Mouse (Mus musculus) hematopoietic stem cell, adult 5-6 weeks (primary cell): ENCODE data around the gene Neu2. TPM values are rescaled to one million over a fixed set of nuclear protein-coding genes. Genes with fewer than 3 reads are reported as not detected.
A peak's percentile ranks its signal among the peaks of the same experiment; 100 is the strongest.
"Not testable (repeated sequence)": the region's sequence is repeated elsewhere in the genome, so short reads cannot be mapped to it uniquely, and the experiment has no call there.

Experiments
- ATAC-seq, 2 experiments: fragments of 125-278 bp in 1 of 2; replicated peaks in 1 of 2; 2 replicates each; pipeline ENCODE4 v1.8.0; 2016 to 2017; ENCODE audit warnings: inconsistent platforms in 2 of 2, mild to moderate bottlenecking in 2 of 2, moderate number of reproducible peaks in 2 of 2, low read depth in 1 of 2, moderate TSS enrichment in 1 of 2; ENCODE audit not compliant: low FRiP score in 2 of 2, poor library complexity in 2 of 2, severe bottlenecking in 2 of 2, insufficient read depth in 1 of 2, low TSS enrichment in 1 of 2
- total RNA-seq: library from RNA; stranded (forward); fragments of 172-1452, 232-1000 nt; gene quantifications from 2 replicates; pipeline ENCODE4 v1.2.3, GENCODE M21; 2017

The Neu2 gene
- not detected in 2 replicates for total RNA-seq

DNA sequence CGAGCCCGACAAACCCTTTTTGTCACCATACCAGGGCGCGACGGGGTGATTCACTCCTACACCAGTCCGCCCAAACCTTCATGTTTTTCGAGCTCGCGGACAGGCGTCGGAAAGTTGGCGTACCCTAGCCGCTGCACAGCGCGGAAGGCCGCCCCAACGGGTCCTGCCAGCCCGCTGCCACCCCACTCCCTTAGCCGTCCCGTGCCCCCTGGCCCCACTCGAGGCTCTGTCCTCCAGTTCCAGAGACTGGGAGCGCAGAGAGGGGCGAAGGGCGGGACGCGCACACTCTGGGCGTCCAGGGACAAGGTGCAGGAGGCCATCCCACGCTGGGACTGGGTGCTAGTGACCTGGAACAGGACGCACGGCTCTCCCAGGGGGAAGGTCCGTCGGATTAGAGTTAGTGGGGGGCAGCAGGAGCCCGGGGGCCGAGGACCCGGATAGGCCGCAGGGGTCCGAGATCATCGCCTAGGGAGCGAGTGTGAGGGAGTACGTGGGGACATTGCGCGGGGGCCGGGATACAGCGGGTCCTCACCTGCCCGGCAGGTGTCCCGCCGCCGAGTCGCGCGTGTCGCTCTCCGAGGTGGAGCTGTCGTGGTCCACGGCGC lies at the start of gene Neu2:
TSS of gene Neu2 (plus strand) at position 329 of the 605 bp plus-strand sequence.
- ATAC-seq = peak; percentile 12 to 29; a peak in 2 of 4 replicates

DNA sequence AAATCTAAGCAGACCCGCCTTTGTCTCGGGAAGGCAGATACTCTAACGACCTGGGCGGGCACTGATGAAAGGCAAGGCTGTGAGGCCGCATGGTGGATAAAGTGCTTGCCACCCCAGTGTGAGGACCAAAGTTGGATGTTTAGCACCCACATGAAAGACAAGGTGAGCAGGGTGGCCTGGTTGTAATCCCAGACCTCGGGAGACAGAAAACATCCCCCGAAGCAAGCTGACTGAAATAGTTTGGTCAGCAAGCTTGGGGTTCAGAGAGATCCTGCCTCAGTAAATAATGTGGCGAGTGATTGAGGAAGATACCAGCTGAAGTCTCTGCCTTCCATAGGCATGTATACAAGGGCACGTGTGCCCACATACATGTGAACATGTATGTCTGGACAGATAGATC lies 42.2 kb upstream of the Neu2 start:
- no peak for ATAC-seq

DNA sequence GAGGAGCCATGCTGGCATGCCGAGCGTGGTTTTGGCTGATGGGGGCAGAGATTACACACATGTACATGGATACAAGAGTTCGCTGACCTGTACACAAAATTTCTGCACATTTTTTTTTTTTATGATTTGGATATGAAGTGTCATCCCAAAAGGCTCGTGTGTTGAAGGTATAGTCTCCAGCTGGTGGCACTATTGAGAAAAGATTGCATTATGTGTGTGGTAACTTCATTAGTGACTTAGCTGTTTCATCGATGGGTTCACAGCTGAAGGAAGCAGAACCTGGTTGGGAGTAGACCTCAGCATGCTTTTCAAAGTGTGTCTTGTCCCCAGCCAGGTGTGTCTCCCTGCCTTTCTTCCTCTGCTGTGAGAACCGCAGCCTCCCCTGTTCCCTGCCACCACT lies 41.4 kb upstream of the Neu2 start:
- peak; percentile 45 to 62 for ATAC-seq

DNA sequence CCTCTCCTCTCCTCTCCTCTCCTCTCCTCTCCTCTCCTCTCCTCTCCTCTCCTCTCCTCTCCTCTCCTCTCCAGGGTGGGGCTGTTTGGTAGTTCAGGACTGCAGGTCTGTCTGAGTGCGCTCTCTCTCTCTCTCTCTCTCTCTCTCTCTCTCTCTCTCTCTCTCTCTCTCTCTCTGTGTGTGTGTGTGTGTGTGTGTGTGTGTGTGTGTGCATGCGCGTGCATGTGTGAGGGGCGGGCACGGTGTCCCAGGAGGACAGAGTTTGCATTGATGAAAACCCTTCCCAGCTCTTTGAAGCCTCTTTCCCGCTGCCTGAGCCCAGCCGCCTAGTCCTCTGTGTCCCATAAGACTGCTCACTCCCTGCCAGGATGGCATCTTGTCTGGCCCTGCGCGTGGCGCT lies 39.7 kb upstream of the Neu2 start, which contains the start of gene Snorc:
TSS of gene Snorc (plus strand) at position 301 of the 400 bp plus-strand sequence.
- ATAC-seq = not testable (repeated sequence)

DNA sequence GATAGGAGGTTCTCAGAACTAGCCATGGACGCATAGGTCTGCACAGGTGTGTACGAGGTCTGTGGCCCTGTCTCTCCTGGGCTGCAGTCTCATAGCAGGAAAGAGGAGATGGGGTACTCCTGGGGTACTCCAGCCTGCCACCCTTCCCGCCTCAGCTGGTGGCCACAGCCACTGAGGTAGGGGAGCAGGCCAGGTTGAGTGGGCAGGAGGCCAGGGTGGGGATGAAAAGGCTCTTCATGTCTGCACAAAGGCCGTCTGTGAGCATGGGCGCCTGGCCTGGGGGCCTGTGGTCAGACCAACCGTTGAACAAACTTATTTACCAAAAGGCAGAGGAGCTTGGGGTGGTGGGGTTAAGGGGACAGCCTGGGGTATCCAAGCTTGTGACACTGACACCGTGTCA lies 37.8 kb upstream of the Neu2 start:
- ATAC-seq = no peak

DNA sequence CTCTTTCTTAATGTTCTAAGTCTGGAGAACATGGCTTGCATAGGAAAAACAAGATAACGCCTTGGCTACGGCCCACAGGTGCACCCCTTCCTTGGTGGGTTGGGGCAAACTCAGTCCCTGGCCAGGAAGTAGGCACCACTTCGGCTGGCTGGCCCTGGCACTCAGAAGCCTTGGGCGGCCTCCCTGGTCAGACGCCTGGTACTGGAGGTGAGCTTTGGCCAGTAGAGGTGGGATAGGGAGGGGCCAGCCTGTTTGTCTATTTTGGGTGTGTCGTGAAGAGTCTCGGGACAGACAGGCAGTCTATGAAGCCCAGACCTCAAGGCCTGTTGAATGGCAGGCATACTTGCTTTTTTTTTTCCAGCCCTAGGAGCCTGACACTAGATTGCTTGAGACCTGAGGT lies 37.1 kb upstream of the Neu2 start:
- ATAC-seq = no peak

DNA sequence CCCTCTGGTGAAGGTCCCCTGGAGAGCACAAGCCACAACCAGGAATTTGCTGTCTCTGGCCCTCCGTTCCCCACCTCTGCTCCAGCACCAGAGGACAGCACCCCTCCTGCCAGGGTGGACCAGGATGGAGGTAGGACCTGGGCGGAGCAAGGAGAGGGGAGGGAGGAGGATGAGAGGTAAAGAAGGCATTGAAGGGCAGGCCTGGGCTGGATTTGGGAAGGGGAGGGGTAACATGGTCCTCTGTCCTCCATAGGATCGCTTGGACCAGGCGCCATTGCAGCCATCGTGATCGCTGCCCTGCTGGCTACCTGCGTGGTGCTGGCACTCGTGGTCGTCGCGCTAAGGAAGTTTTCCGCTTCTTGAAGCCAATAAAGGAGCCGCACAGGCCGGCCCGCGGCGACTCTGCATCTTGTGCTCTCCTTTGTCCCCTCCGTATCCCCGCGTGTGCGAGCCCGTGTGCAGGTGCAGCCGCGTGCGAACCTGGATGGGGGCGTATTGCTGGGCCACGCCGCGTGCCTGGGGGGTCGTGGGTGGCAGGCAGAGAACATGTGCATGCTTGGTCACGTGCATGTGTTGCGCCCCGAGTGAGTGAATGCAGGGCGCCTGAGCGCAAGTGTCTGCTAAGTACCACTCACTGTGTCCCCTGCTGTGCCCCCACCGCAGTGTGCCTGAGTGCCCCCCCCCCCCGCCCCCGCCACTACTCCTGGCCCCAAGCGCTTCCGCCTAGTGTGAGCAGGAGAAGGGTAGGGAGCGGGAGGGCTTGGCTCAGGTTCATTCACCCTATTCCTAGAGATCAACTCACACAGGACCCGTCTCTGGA lies 34.4 kb upstream of the Neu2 start:
- ATAC-seq = no peak

DNA sequence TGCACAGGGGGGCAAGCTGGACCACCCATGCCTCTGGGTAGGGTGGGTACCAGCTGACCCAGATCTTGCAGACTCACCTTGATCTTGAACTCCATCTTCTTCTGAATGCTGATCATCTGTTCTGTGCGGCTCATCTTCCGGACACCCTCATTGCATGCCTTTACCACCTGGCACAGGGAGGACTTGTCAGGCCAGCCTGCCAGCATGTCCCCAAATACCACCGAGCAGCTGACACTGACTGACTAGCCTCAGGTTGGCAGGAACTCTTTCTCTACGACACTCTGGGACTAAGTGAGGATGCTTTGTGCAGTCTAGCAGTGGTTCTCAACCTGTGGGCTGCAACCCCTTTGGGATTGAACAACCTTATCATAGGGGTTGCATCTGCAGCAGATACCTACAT lies 27.1 kb upstream of the Neu2 start:
- no peak for ATAC-seq

DNA sequence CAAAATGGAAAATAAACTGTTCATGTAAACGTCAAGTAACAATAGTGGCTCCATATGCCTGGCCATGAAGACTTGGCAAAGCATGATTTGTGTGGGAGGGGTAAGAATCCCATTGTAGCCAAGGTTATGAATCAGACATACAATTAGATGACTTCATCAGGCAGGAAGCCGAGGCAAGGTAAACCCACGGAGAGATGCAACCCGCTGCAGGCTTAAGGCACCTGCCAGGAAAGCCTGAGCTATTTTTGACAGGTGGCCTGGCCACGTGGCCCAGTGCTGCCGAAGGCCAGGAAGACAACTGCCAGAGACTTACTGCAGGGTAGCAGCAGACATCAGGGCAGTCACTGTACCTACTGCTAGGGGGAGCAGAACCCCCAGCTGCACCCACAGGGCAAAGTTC lies 23.3 kb upstream of the Neu2 start:
- ATAC-seq = no peak

DNA sequence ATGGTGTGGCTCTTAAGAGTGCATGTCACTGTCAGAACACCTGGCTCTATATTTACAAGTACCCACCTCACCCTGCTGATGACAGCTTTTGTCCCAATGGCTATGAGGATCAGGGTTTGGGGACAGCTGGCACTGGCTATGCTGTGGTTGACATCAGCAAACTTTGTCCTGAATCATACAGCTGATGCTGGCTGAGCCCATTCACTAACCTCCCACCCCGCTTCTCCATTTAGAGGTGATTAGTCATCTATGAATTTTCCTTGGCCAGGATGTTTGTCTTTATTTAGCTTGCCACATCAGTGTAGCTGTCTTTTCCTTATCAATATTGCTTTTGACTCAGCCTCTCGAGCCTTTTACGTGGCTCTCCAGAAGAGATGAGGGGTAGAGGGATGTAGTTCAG lies 17.4 kb upstream of the Neu2 start:
- ATAC-seq = no peak

DNA sequence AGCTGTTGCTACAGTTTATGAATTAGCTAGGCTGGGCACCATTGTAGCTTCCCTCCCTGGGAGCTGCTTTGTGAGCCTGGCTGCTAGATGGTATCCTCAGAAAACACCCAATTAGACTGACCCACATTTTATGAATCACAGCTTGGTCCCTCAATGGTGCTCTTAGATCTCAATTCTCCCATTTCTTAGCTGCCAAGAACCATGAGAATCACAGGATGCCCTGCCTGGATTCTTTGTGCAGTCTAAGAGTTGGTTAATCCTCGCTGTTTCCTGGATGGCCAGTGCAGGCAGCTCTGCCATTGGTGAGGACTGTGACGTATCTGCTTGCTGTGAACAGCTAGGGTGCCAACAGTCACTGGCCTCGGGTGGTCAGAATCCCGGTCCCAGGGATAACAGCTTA lies 16.1 kb upstream of the Neu2 start:
- ATAC-seq = no peak

DNA sequence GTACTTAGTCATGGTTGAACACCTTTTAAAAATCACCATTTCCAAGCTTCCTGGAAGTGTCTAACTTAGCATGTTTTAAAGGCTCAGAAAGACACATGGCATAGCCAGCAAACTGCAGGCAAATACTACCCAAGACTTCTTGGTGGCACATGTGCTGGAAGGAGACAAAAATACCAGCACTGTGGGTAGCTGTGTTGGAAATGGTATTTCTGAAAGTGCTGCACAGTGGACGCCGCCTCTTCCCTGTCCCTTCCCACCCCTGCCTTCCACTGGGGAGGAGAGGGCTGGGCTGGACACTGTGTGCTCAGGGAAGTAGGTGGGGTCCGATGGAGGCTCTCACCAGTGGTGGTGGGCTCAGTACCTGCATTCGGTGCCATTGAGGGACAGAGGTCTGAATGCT lies 4.2 kb upstream of the Neu2 start:
- ATAC-seq = no peak

DNA sequence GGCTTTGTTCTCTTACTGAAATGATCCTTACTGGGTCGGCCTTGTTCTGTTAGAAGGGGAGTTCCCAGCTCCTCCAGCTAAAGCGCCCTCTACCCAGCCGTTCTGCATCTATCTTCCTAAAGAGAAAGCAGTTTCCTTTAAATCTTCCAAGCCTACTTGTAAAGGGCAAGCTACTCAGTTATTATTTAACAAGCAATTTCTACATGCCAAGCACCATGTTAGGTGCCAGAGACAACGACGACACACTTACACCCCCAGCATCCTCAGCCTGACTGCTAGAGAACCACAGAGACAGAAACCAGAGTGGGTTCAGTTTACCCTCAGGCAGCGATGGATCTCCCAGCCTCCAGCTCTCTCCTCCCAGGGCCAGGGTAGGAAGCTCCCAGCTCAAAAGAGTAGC lies 1.8 kb upstream of the Neu2 start:
- no peak for ATAC-seq

DNA sequence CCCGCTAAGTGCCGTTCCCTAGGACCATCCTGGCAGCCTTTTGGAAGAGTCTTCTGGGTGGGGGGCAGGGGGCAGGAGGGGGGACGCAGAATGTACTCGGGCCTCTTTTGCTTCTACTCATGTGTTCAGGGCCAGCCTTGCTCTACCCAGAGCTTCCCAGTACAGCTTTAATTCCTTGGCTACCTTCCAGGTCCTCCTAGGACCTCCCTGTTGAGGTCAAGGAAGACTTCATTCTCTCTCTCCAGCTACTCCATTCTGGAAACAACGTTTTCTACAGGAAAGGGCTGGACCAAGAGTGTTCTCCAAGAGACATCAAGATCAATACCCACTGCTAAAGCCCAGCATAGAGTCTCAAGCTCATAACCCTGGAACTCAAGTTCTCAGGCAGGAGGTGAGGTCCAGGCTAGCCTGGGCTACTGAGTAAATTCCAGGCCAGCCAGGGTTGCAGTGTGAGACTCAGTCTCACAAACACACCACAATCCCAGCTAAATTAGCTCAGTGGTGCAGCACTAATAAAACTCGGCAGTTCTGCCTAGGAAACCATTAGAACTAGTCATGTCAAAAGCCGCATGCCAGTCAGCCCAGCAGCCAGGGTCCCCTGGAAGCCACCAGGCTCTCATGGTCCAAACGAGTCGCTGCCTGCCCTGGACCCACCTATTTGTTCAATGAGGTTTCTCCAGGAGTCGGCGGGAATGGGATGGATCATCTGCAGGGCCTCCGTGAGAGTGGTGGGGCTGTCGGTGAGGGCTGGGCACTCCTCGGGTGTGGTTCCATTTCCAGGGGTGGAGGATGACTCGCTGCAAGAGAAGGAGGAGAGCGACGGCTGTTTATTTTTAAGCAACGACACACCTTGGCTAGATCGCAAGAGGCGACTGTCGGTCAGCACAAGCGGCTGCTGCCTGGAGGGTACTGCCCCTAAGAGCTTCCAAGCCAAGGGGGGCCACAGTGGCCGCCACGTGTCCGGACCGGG lies 813 bp upstream of the Neu2 start:
- ATAC-seq = no peak

DNA sequence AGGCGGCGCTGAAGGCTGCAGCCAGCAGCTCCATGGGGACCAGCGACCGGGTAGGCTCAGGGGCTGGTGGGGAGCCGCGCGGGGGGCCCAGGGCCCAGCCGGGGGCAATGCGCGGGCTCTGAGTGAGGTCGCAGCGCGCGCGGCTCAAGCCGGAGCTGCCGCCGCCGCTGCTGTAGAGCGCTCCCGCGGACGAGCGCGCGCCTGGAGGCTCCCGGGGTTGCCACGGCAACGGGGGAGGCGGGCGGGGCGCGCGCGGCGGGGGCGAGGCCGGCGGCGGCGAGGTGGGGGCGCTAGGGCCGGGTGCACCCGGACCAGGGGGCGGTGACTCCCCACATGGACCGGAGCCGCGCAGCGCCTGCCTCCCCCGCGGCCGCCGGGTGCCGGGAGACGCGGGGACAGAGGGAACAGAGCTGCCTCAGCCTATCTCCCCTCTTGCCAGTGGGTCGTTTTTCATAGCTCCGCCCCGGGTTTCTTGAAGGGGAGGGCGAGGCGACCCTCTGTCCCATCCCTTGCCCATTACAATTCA lies 540 bp downstream of the Neu2 start:
- no peak; a peak in 1 of 4 replicates for ATAC-seq

DNA sequence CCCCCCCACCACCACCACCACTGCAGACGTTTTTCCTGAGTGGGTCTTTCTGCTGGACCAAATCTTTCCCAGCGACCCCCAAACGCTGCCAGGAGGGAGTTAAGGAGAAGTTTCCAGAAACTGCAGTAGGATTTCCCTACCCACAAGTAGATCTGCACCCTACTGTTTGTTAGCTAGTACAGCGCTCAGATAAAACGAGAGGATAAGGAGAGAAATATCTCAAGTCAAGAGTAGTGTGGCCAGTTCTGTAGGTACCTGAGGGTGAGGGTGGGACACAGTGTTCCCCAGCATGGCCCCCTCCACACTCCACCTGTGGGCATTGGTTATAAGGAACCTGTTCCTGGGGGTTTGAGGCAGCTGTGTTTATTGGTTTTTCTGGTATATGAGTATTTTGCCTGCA lies 1.2 kb downstream of the Neu2 start:
- ATAC-seq = no peak

DNA sequence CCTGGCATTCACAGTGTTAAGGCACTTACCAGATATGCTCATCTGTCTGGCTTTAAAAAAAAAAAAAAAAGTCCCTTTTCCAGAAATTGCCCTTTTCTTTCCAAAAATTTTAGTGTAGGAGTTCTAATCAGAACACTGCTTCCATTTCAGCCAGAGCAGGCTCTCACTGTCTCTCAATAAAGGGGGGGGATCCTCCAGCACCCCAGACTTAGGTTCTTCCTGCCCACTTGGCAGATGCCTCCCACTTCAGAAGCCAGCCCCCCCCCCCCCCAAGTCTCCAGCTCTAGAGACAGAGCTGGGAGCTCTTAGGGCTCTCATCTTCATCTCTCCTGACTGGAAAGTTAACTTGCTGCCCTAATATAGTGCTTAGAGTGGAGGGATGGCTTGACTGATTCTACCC lies 10.8 kb downstream of the Neu2 start:
- no peak for ATAC-seq

DNA sequence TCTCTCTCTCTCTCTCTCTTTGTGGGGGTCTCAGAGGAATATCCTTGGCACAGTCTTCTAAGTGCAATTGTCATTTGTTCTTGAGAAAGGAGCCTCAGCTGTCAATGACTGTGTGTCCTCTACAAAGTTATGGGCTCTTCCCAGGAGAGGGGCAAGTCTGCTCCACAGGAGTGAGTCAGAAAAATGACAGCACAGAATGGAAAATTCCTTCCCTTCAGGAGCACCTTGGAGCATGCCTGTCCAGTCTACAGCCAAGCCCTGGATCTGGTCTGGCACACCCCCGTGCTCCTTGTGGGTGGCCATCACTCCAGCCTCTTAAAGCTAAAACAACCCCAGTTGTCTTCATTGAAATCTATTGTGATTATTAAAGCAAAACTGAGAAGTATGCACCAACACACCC lies 11.8 kb downstream of the Neu2 start:
- ATAC-seq = no peak
